ENCODE assay signal across 20 mouse cellular contexts in genomic region chr10:36726239-36726638, GRCm38 (mm10).
DNase-seq lines count a peak whose midpoint lies in the region; ATAC-seq lines count a peak whose summit lies in the region.
"Had no signal": no experiment of that assay in that cellular context is flagged by ENCODE, and none has a peak within 500 bp of the region (broad histone marks: within the 10 kb centered on the region; RNA-seq: fewer than 3 reads in every experiment).

No protein-coding gene starts in this region.

- ATAC-seq in forebrain, embryonic 16.5 days = peak; percentile 19; the same call in 1 of the 2 replicates
- ATAC-seq in forebrain, embryonic 15.5 days (replicated peaks) = no peak
- no peak for ATAC-seq in midbrain, embryonic 14.5 days (ENCODE audit: low FRiP score, low TSS enrichment)
- no peak for ATAC-seq in midbrain, embryonic 11.5 days (ENCODE audit: low FRiP score)
- peak; percentile 33; the same call in 1 of the 2 replicates for ATAC-seq in neural tube, embryonic 14.5 days (ENCODE audit: low read depth)
- no peak for ATAC-seq in neural tube, embryonic 15.5 days (ENCODE audit: low FRiP score)
- ATAC-seq: activated CD4-positive, CD25-positive, alpha-beta regulatory T cell, adult 4 months had no signal

- no peaks in the 10 kb centered on the region for H3K36me3 ChIP-seq in forebrain, embryonic 16.5 days (ENCODE audit: control insufficient read depth, insufficient read depth)
- no peaks in the 10 kb centered on the region for H3K36me3 ChIP-seq in forebrain, embryonic 15.5 days
- no peaks in the 10 kb centered on the region for H3K36me3 ChIP-seq in midbrain, embryonic 14.5 days (ENCODE audit: control insufficient read depth, insufficient read depth, low read length)
- H3K36me3 ChIP-seq in midbrain, embryonic 11.5 days (ENCODE audit: control insufficient read depth, insufficient read depth, low read length) = no peaks in the 10 kb centered on the region
- H3K36me3 ChIP-seq in neural tube, embryonic 14.5 days (ENCODE audit: control insufficient read depth, insufficient read depth, low read length) = no peaks in the 10 kb centered on the region
- H3K36me3 ChIP-seq in neural tube, embryonic 15.5 days = no peaks in the 10 kb centered on the region
- H3K36me3 ChIP-seq: embryonic facial prominence, embryonic 12.5 days; embryonic facial prominence, embryonic 15.5 days; hindbrain, embryonic 12.5 days; hindbrain, embryonic 15.5 days had no signal

- peaks cover 5% of the 10 kb centered on the region for H3K4me1 ChIP-seq in forebrain, embryonic 16.5 days (replicated peaks; ENCODE audit: control insufficient read depth, insufficient read depth, low read length)
- H3K4me1 ChIP-seq in forebrain, embryonic 15.5 days = no peaks in the 10 kb centered on the region; the same call in 1 of the 2 replicates
- H3K4me1 ChIP-seq in midbrain, embryonic 14.5 days (ENCODE audit: control insufficient read depth, insufficient read depth, low read length) = no peaks in the 10 kb centered on the region
- no peaks in the 10 kb centered on the region for H3K4me1 ChIP-seq in midbrain, embryonic 11.5 days (ENCODE audit: control insufficient read depth, insufficient read depth, low read length)
- no peaks in the 10 kb centered on the region for H3K4me1 ChIP-seq in neural tube, embryonic 14.5 days (ENCODE audit: control insufficient read depth, insufficient read depth, low read length)
- peaks cover 9% of the 10 kb centered on the region for H3K4me1 ChIP-seq in neural tube, embryonic 15.5 days
- H3K4me1 ChIP-seq: embryonic facial prominence, embryonic 12.5 days; embryonic facial prominence, embryonic 15.5 days had no signal

- H3K4me3 ChIP-seq in forebrain, embryonic 16.5 days (replicated peaks; ENCODE audit: low read length) = no peak overlapping the region
- no peak overlapping the region for H3K4me3 ChIP-seq in forebrain, embryonic 15.5 days
- no peak overlapping the region for H3K4me3 ChIP-seq in midbrain, embryonic 14.5 days (replicated peaks; ENCODE audit: low read depth, low read length)
- H3K4me3 ChIP-seq in midbrain, embryonic 11.5 days (ENCODE audit: low read depth, low read length) = no peak overlapping the region
- no peak overlapping the region for H3K4me3 ChIP-seq in neural tube, embryonic 14.5 days (ENCODE audit: low read depth, low read length)
- no peak overlapping the region for H3K4me3 ChIP-seq in neural tube, embryonic 15.5 days (replicated peaks)
- H3K4me3 ChIP-seq: embryonic facial prominence, embryonic 12.5 days; embryonic facial prominence, embryonic 15.5 days; gastrocnemius, adult 2 months; hindbrain, embryonic 12.5 days; hindbrain, embryonic 15.5 days had no signal

- H3K4me2 ChIP-seq in forebrain, embryonic 16.5 days (ENCODE audit: low read length) = no peak overlapping the region
- H3K4me2 ChIP-seq in forebrain, embryonic 15.5 days (replicated peaks) = no peak overlapping the region
- no peak overlapping the region for H3K4me2 ChIP-seq in midbrain, embryonic 14.5 days (ENCODE audit: low read length)
- H3K4me2 ChIP-seq in midbrain, embryonic 11.5 days = no peak overlapping the region
- no peak overlapping the region for H3K4me2 ChIP-seq in neural tube, embryonic 14.5 days (ENCODE audit: low read depth, low read length)
- H3K4me2 ChIP-seq in neural tube, embryonic 15.5 days = no peak overlapping the region
- H3K4me2 ChIP-seq: embryonic facial prominence, embryonic 12.5 days; embryonic facial prominence, embryonic 15.5 days; heart, embryonic 11.5 days; hindbrain, embryonic 12.5 days; hindbrain, embryonic 15.5 days had no signal

- no peak overlapping the region for H3K9ac ChIP-seq in forebrain, embryonic 16.5 days (replicated peaks; ENCODE audit: low read depth, low read length)
- H3K9ac ChIP-seq in forebrain, embryonic 15.5 days (replicated peaks) = no peak overlapping the region
- H3K9ac ChIP-seq in midbrain, embryonic 14.5 days (replicated peaks; ENCODE audit: low read length) = no peak overlapping the region
- H3K9ac ChIP-seq in midbrain, embryonic 11.5 days (ENCODE audit: low read length) = no peak overlapping the region
- no peak overlapping the region for H3K9ac ChIP-seq in neural tube, embryonic 14.5 days (replicated peaks; ENCODE audit: low read depth, low read length)
- H3K9ac ChIP-seq in neural tube, embryonic 15.5 days (replicated peaks) = no peak overlapping the region
- H3K9ac ChIP-seq: embryonic facial prominence, embryonic 12.5 days; embryonic facial prominence, embryonic 15.5 days; hindbrain, embryonic 12.5 days; hindbrain, embryonic 15.5 days had no signal

- H3K27ac ChIP-seq in forebrain, embryonic 16.5 days (ENCODE audit: low read length) = no peak overlapping the region
- H3K27ac ChIP-seq in forebrain, embryonic 15.5 days (replicated peaks) = no peak overlapping the region
- no peak overlapping the region for H3K27ac ChIP-seq in midbrain, embryonic 14.5 days (replicated peaks; ENCODE audit: low read depth, low read length)
- H3K27ac ChIP-seq in midbrain, embryonic 11.5 days (ENCODE audit: low read depth, low read length) = no peak overlapping the region
- H3K27ac ChIP-seq in neural tube, embryonic 14.5 days (ENCODE audit: low read depth, low read length) = no peak overlapping the region
- H3K27ac ChIP-seq in neural tube, embryonic 15.5 days (replicated peaks) = no peak overlapping the region
- H3K27ac ChIP-seq: embryonic facial prominence, embryonic 12.5 days; embryonic facial prominence, embryonic 15.5 days; gastrocnemius, adult 2 months; hindbrain, embryonic 12.5 days; hindbrain, embryonic 15.5 days had no signal

- 83% methylated on average over 3 of the region's 3 CpGs for WGBS in forebrain, embryonic 16.5 days
- WGBS in forebrain, embryonic 15.5 days = 88% methylated on average over 3 of the region's 3 CpGs
- 76% methylated on average over 3 of the region's 3 CpGs for WGBS in midbrain, embryonic 14.5 days
- WGBS in midbrain, embryonic 11.5 days = 94% methylated on average over 3 of the region's 3 CpGs
- WGBS in neural tube, embryonic 14.5 days = 73% methylated on average over 3 of the region's 3 CpGs
- 74% methylated on average over 3 of the region's 3 CpGs for WGBS in neural tube, embryonic 15.5 days

- no peaks in the 10 kb centered on the region for H3K9me3 ChIP-seq in forebrain, embryonic 16.5 days (ENCODE audit: control insufficient read depth, low read length)
- no peaks in the 10 kb centered on the region for H3K9me3 ChIP-seq in forebrain, embryonic 15.5 days
- no peaks in the 10 kb centered on the region for H3K9me3 ChIP-seq in midbrain, embryonic 14.5 days (ENCODE audit: control insufficient read depth, low read length)
- no peaks in the 10 kb centered on the region for H3K9me3 ChIP-seq in midbrain, embryonic 11.5 days (ENCODE audit: control insufficient read depth, low read length)
- no peaks in the 10 kb centered on the region for H3K9me3 ChIP-seq in neural tube, embryonic 14.5 days (ENCODE audit: control insufficient read depth, low read length)
- no peaks in the 10 kb centered on the region for H3K9me3 ChIP-seq in neural tube, embryonic 15.5 days (replicated peaks)
- H3K9me3 ChIP-seq: embryonic facial prominence, embryonic 12.5 days; embryonic facial prominence, embryonic 15.5 days; hindbrain, embryonic 12.5 days; hindbrain, embryonic 15.5 days had no signal

- DNase-seq in midbrain, embryonic 14.5 days = peak; percentile 9
- DNase-seq in midbrain, embryonic 11.5 days (ENCODE audit: low spot score, missing footprints) = no peak
- DNase-seq: adrenal gland, adult 8-10 months; adrenal gland, postnatal 25 days; cerebellum, adult 18-20 months; cerebellum, adult 9-10 months; cerebellum, postnatal 14 days; gastrocnemius, adult 2 months; gastrocnemius, postnatal 14 days; heart, adult 11 months had no signal

- no peaks in the 10 kb centered on the region for H3K27me3 ChIP-seq in forebrain, embryonic 16.5 days (replicated peaks; ENCODE audit: control insufficient read depth, insufficient read depth, low read length)
- no peaks in the 10 kb centered on the region for H3K27me3 ChIP-seq in forebrain, embryonic 15.5 days
- H3K27me3 ChIP-seq in midbrain, embryonic 14.5 days (ENCODE audit: control insufficient read depth, insufficient read depth, low read length) = no peaks in the 10 kb centered on the region
- H3K27me3 ChIP-seq in midbrain, embryonic 11.5 days (ENCODE audit: control insufficient read depth, insufficient read depth, low read length) = no peaks in the 10 kb centered on the region
- no peaks in the 10 kb centered on the region for H3K27me3 ChIP-seq in neural tube, embryonic 14.5 days (ENCODE audit: control insufficient read depth, insufficient read depth, low read length)
- no peaks in the 10 kb centered on the region for H3K27me3 ChIP-seq in neural tube, embryonic 15.5 days (replicated peaks)
- H3K27me3 ChIP-seq: embryonic facial prominence, embryonic 12.5 days; embryonic facial prominence, embryonic 15.5 days; hindbrain, embryonic 12.5 days; hindbrain, embryonic 15.5 days had no signal

Comparison
In these comparisons a context has a peak if more than half of its experiments do, and no peak if none do; other contexts are left out.
1. ATAC-seq: peak in forebrain, embryonic 16.5 days (single experiment) and neural tube, embryonic 14.5 days (single experiment); none in forebrain, embryonic 15.5 days (single experiment), midbrain, embryonic 14.5 days (single experiment), midbrain, embryonic 11.5 days (single experiment) and neural tube, embryonic 15.5 days (single experiment).